12 mouse cellular contexts compared by ENCODE assay signal in genomic region chr1:130387282-130387681, GRCm38 (mm10). TPM values are rescaled to one million over a fixed set of nuclear protein-coding genes. Genes with fewer than 3 reads are reported as not detected.
"Had no signal": no experiment of that assay in that cellular context is flagged by ENCODE, and none has a peak within 500 bp of the region (broad histone marks: within the 10 kb centered on the region; RNA-seq: fewer than 3 reads in every experiment).

No protein-coding gene starts in this region.

RNA-seq across cellular contexts. Expression of gene Cd55b, which starts 35.5 kb away (rescaled TPM):
- total RNA-seq: midbrain, postnatal 0 days; monocyte, adult 5-6 weeks had no signal
- polyA plus RNA-seq: lung, embryonic 14.5 days; midbrain, embryonic 11.5 days; midbrain, embryonic 13.5 days; midbrain, embryonic 15.5 days; midbrain, postnatal 0 days; neural tube, embryonic 12.5 days; neural tube, embryonic 14.5 days; spleen, adult 2 months; stomach, embryonic 15.5 days; thymus, adult 2 months; urinary bladder, adult 2 months had no signal
